Mouse (Mus musculus) liver, embryonic 15.5 days (tissue): Measurements from ENCODE around the gene Olfr441. TPM values are rescaled to one million over a fixed set of nuclear protein-coding genes. Genes with fewer than 3 reads are reported as not detected.
"Not testable (repeated sequence)": the region's sequence is repeated elsewhere in the genome, so short reads cannot be mapped to it uniquely, and the experiment has no call there.

Source experiments
- ATAC-seq: fragments of 200-750 bp; cut with Nextera tagmentation; 2 replicates; pipeline ENCODE4 v1.8.0; 2017; ENCODE audit warnings: moderate number of reproducible peaks, mild to moderate bottlenecking, moderate library complexity; ENCODE audit not compliant: insufficient read depth
- H3K27ac ChIP-seq: fragments of 300-500 bp; sonication (generic); replicated peaks from 2 replicates; pipeline ENCODE4 v1.5.1; 2015; ENCODE audit warnings: mild to moderate bottlenecking, inconsistent platforms
- H3K27me3 ChIP-seq: fragments of 300-500 bp; sonication (generic); 2 replicates; pipeline ENCODE4 v1.6.1; 2015; ENCODE audit warnings: mild to moderate bottlenecking, inconsistent platforms
- H3K36me3 ChIP-seq: fragments of 300-500 bp; sonication (generic); replicated peaks from 2 replicates; pipeline ENCODE4 v1.6.1; 2015; ENCODE audit warnings: moderate library complexity, mild to moderate bottlenecking, inconsistent platforms
- H3K4me1 ChIP-seq: fragments of 300-500 bp; sonication (generic); replicated peaks from 2 replicates; pipeline ENCODE4 v1.6.1; 2015; ENCODE audit warnings: inconsistent platforms
- H3K4me2 ChIP-seq: fragments of 300-500 bp; sonication (generic); 2 replicates; pipeline ENCODE4 v1.6.1; 2015; ENCODE audit warnings: moderate library complexity, mild to moderate bottlenecking, inconsistent platforms
- H3K4me3 ChIP-seq: fragments of 300-500 bp; sonication (generic); replicated peaks from 2 replicates; pipeline ENCODE4 v1.5.1; 2015; ENCODE audit warnings: mild to moderate bottlenecking, inconsistent platforms
- H3K9ac ChIP-seq: fragments of 300-500 bp; sonication (generic); 2 replicates; pipeline ENCODE4 v1.6.1; 2015; ENCODE audit warnings: moderate library complexity, mild to moderate bottlenecking, inconsistent platforms
- H3K9me3 ChIP-seq: fragments of 300-500 bp; sonication (generic); replicated peaks from 2 replicates; pipeline ENCODE4 v1.6.1; 2016; ENCODE audit warnings: inconsistent platforms
- WGBS: fragments of 180-500 bp; shearing (Covaris S2); methylation state at CpG from one replicate; pipeline ENCODE4 v1.1.7; 2015; ENCODE audit warnings: mixed read lengths; ENCODE audit not compliant: insufficient replicate concordance; 5-methylcytosine and 5-hydroxymethylcytosine counted together
- polyA plus RNA-seq: library from polyadenylated mRNA; unstranded; fragments of >200 nt; fragmentation: Nextera tagmentation; extraction: Ambion mirVana; gene quantifications from 2 replicates; pipeline ENCODE4 v1.2.1, GENCODE M21; 2015

The Olfr441 gene
- not detected in 2 replicates for polyA plus RNA-seq

DNA sequence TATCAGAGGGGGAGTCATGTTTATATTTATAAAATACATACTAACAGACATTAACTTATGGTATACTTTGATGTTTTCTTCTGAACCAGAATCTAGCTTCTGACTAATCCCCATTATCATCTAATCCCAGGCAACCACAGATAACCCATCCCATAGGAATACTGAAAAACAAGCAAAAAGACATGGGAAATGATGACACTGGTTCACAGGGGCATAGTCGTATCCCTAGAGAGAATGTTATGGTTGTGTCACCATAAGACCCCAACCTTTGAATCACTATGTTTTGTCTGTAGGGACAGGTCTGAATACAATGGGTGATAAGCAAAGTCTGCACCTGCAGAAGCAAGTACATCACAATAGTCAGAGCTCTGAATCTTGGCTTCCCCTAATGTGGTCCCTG, at the start of gene Olfr441:
Olfr441 (plus strand) TSS at position 301 of the 400 bp plus-strand sequence.
- H3K36me3 ChIP-seq, H3K27ac ChIP-seq, H3K27me3 ChIP-seq, ATAC-seq, H3K4me1 ChIP-seq, H3K9me3 ChIP-seq, H3K4me2 ChIP-seq, H3K4me3 ChIP-seq, H3K9ac ChIP-seq: not testable (repeated sequence)
- 63% methylated on average over 1 of the region's 1 CpGs for WGBS

DNA sequence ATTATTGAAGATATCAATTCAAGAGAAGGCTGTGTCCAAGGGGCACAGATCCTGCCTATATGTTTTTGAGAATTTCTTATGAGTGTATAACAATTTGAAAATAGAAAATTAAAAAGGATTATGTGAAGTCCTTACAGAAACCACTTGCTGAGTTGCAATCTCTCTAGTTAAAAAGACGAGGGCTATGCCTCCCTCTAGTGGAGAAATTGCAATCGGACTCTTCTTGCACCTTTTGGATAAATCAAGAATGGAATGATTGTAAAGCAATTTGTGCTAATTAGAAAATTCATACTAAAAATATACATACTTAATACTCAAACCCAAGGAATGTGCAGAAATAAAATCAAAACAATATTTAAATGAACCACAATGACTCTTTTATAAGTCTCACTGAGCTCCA, 27.4 kb upstream of the Olfr441 start:
- Histone ChIP-seq H3K4me1 (no peaks in the 10 kb centered on the region), H3K9me3 (no peaks in the 10 kb centered on the region), H3K4me3 (no peak overlapping the region), H3K27ac (no peak overlapping the region), H3K9ac (no peak overlapping the region), H3K4me2 (no peak overlapping the region), H3K27me3 (no peaks in the 10 kb centered on the region), H3K36me3 (no peaks in the 10 kb centered on the region)
- WGBS: 12% methylated on average over 2 of the region's 2 CpGs
- no peak for ATAC-seq

DNA sequence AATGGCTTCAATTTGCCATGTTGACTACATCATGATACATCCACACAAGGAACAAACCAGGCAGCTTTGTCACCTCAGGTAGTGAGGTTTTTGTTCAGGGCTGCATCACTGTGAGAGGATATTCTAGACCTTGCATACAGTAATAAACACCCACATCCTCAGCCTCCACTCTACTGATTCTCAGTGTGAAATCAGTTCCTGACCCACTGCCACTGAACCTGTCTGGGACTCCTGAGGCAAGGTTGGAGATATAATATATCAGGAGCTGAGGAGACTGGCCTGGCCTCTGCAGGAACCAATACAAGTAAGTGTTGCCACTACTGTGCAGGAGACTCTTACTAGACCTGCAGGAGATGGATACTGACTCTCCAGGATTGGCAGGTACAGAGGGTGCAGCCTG, 24.8 kb upstream of the Olfr441 start:
- H3K27me3 ChIP-seq, H3K4me3 ChIP-seq, H3K27ac ChIP-seq, ATAC-seq, H3K4me1 ChIP-seq, H3K9me3 ChIP-seq, H3K9ac ChIP-seq, H3K36me3 ChIP-seq, H3K4me2 ChIP-seq: not testable (repeated sequence)

DNA sequence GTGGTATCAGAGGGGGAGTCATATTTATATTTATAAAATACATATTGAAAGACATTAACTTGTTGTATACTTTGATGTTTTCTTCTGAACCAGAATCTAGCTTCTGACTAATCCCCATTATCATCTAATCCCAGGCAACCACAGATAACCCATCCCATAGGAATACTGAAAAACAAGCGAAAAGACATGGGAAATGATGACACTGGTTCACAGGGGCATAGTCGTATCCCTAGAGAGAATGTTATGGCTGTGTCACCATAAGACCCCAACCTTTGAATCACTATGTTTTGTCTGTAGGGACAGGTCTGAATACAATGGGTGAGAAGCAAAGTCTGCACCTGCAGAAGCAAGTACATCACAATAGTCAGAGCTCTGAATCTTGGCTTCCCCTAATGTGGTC, 40.1 kb downstream of the Olfr441 start, which contains the start of gene Olfr237-ps1:
Olfr237-ps1 (plus strand) TSS at position 301 of the 400 bp plus-strand sequence.
- not testable (repeated sequence) for H3K9ac ChIP-seq, H3K36me3 ChIP-seq, H3K9me3 ChIP-seq, H3K4me2 ChIP-seq, ATAC-seq, H3K4me1 ChIP-seq, H3K27me3 ChIP-seq, H3K4me3 ChIP-seq, H3K27ac ChIP-seq
- 44% methylated on average over 2 of the region's 2 CpGs for WGBS

DNA sequence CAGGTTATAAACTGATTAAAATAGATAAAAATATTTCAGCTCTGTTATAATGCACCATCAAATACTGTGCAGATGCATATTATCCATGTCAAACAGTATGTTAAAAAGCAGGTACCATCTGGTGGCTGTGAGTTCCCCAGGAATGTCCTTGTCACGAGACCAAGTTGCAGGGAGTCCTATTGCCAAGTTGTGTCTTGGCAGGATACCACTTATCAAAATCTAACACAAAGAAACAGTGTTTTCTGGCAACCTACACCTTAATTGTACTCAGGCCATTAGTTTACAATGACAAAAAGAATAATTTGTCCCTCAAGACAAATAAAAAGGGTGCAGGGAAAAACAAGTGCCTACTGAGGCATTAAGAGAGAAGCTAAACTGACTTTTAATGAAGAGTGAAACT, 53.3 kb downstream of the Olfr441 start:
- no peaks in the 10 kb centered on the region for H3K27me3 ChIP-seq
- H3K9ac ChIP-seq: no peak overlapping the region
- 40% methylated on average over 1 of the region's 1 CpGs for WGBS
- no peaks in the 10 kb centered on the region for H3K9me3 ChIP-seq
- H3K4me1 ChIP-seq: no peaks in the 10 kb centered on the region
- H3K4me3 ChIP-seq: no peak overlapping the region
- H3K36me3 ChIP-seq: no peaks in the 10 kb centered on the region
- no peak for ATAC-seq
- H3K4me2 ChIP-seq: no peak overlapping the region
- H3K27ac ChIP-seq: no peak overlapping the region

DNA sequence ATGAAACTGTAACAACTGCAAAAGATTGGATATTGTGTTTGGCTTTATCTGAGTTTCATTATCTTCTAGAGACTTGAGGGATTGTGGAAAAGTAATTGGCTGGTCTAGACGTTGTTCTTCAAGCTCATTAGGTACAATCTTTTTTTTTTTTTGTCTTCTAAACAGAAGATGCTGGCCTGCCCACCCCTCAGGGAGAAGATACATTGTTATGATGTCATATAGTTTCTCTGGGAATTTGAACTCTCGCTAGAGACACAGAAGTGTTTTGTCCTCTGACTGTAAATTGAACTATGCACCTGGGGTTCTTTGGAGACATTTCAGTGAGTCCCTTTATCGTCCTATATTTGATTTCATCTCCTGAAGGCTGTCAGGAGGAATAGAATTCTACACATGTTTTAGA, 56.8 kb downstream of the Olfr441 start, which contains the start of gene Olfr437:
Olfr437 (plus strand) TSS at position 301 of the 400 bp plus-strand sequence.
- ATAC-seq: no peak
- Histone ChIP-seq H3K27ac (no peak within 1 kb of the TSS), H3K4me1 (no peaks in the 10 kb centered on the region), H3K9me3 (no peaks in the 10 kb centered on the region), H3K27me3 (no peaks in the 10 kb centered on the region), H3K9ac (no peak within 1 kb of the TSS), H3K36me3 (no peaks in the 10 kb centered on the region), H3K4me2 (no peak within 1 kb of the TSS), H3K4me3 (no peak within 1 kb of the TSS)
- WGBS: 34% methylated on average over 3 of the region's 3 CpGs

DNA sequence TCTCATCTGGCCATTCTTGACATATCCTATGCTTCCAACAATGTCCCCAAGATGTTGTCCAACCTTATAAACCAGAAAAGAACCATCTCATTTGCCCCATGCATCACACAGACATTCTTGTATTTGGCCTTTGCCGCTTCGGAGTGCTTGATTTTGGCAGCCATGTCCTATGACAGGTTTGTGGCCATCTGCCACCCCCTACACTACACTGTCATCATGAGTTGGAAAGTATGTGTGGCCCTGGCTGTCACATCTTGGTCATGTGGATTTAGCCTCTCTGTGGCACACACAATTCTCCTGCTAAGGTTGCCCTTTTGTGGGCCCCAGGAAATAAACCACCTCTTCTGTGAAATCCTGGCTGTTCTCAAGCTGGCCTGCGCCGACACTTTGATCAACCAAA, 61.1 kb downstream of the Olfr441 start:
- Histone ChIP-seq H3K4me2 (no peak overlapping the region), H3K4me1 (no peaks in the 10 kb centered on the region), H3K36me3 (no peaks in the 10 kb centered on the region), H3K9ac (no peak overlapping the region), H3K9me3 (no peaks in the 10 kb centered on the region), H3K27ac (no peak overlapping the region), H3K27me3 (no peaks in the 10 kb centered on the region), H3K4me3 (no peak overlapping the region)
- WGBS: 72% methylated on average over 4 of the region's 4 CpGs
- no peak for ATAC-seq

Other genes starting within 250 kb of the Olfr441 start
- gene Olfr448, start 215.9 kb upstream of the Olfr441 start, polyA plus RNA-seq: not detected in 2 replicates
- not detected in 2 replicates for gene Olfr447, start 197.5 kb upstream of the Olfr441 start, polyA plus RNA-seq
- gene Olfr446, start 185.0 kb upstream of the Olfr441 start, polyA plus RNA-seq: not detected in 2 replicates
- gene Olfr444, start 157.3 kb upstream of the Olfr441 start, polyA plus RNA-seq: not detected in 2 replicates
- not detected in 2 replicates for gene Olfr237-ps1, start 40.2 kb downstream of the Olfr441 start, polyA plus RNA-seq
- not detected in 2 replicates for gene Olfr437, start 56.9 kb downstream of the Olfr441 start, polyA plus RNA-seq
- not detected in 2 replicates for gene Olfr13, start 65.8 kb downstream of the Olfr441 start, polyA plus RNA-seq
- not detected in 2 replicates for gene Olfr435, start 90.8 kb downstream of the Olfr441 start, polyA plus RNA-seq
- gene Olfr434, start 106.7 kb downstream of the Olfr441 start, polyA plus RNA-seq: not detected in 2 replicates
- not detected in 2 replicates for gene Olfr47, start 125.2 kb downstream of the Olfr441 start, polyA plus RNA-seq
- 2.0 and 2.7 TPM in 2 replicates for gene Arhgef5, start 159.2 kb downstream of the Olfr441 start, polyA plus RNA-seq
- gene Nobox, start 203.2 kb downstream of the Olfr441 start, polyA plus RNA-seq: not detected in 2 replicates